Mouse (Mus musculus): ENCODE data around the gene Kcnj5.

DNA sequence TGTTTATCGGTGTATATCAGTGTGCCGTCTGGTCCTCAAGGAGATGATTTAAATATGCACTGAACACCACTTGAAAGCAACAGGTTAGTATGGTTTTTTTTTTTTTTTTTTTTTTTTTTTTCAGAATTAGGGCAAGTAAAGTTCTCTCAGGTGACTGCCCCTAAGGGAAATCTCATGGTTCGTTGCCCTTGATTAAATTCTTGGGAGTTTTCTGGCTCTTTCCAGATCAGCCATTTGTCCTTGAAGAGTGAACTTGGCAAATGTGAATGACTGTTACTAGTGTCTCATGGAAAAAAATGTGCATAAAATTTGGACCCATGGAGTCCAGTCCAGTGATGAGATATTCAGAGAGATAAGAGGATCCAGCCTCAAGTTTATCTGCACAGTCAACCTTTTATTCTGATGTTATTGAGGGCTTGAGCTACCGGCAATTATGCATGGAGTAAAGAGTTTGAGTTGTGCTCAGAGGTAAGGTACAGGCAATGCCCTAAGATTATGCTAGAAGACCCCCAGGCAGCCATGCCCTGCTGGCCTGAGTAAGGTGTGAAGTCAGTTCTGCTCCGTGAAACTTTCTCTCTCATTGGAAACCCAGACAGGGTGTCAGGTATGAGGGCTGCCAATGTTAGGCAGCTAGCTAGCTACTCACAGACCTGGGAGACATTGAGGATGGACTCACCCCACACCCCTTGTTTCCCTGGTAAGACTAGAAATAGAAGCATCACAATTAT lies 32.9 kb upstream of the Kcnj5 start:
- no peak for TF ChIP-seq CTCF (IDR thresholded peaks at IDR 0.05; ENCODE audit: low read depth)
- no peak for TF ChIP-seq EP300 (IDR thresholded peaks at IDR 0.05; ENCODE audit: low read depth)
